Mouse (Mus musculus): ENCODE measurements around the gene Nfib. TPM values are rescaled to one million over a fixed set of nuclear protein-coding genes. Genes with fewer than 3 reads are reported as not detected.
"Not testable (repeated sequence)": the region's sequence is repeated elsewhere in the genome, so short reads cannot be mapped to it uniquely, and the experiment has no call there.

Gene Nfib
- total RNA-seq, 2 experiments from 2014 or later: 92.9 to 104 TPM

GRCm38 (mm10) chr4:82258545-82258944 lies 447.0 kb downstream of the Nfib start:
- intact Hi-C loops (cut with DNase I; ENCODE audit: low total_unique reads); DNase-seq: not testable (repeated sequence)

DNA sequence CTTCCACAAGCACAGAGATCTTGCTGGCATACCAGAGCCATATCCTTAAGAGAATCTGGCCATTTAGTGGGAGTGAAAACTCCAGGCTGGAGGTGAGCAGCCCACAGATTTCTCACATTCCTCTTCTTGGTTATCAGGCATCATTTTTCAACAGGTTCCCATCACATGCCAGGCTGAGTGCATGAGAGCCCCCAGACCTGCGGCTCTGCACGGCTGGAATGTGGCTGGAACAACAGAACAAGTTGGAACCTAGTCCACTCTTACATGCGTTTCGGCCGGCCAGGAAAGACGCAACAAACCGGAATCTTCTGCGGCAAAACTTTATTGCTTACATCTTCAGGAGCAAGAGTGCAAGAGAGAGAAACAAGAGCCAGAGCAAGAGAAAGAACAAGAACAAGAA lies 453.5 kb downstream of the Nfib start:
- no peak for DNase-seq
- intact Hi-C loops (cut with DNase I; ENCODE audit: low total_unique reads): no loop called here

DNA sequence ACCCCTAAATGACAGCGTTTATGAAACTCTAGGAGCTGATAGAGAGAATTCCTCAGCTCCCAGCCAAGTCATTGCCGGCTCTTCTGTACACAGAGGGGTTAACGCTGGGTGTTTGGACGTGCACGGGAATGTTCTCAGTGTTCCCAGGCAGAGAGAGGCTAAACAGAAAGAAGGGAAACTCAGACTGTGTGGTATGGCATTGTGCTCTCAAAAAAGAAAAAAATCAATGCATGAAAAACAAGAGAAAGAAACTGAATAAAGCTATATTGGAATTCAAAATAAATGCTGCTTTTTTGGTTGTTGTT lies 455.2 kb downstream of the Nfib start:
- no peak for DNase-seq
- intact Hi-C loops (cut with DNase I; ENCODE audit: low total_unique reads): no loop called here

DNA sequence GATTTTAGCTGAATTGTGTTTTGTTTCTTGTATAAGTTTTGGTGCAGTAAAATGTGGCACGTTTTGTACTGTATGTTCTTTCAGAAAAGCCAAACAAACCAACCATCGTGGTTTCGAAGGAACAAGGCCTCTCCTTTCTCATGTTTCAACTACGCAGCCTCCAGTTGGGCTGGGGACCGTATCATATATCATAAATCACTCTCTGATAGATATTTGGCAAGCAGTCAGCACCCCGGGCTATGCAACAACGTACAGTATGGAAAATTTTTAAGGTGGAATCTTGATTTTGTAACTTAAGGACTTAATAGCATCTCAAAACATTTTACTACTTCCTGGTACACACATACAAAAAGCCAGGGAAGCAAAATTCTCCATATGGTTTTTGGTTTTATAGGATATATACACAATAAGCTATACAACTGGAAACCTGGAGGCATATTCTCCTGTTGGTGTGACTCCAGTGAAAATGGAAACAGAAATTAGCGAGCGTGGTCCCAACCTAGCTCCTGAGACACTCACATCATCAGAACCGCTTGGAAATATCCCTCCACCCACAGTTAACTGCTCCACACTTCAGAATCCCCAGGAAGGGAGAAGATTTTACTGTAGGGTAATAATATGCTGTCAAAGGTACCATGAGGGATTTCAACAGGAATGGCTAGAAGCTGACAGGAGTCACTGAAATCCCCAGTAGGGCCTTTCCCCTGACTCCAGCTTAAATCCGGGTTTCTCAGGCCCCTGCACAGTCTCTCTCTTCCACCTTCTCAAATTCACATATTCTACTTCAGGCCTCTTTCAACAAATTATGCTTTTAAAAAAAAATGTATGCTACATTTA lies 455.8 kb downstream of the Nfib start:
- no peak for DNase-seq
- intact Hi-C loops (cut with DNase I; ENCODE audit: low total_unique reads): no loop called here

DNA sequence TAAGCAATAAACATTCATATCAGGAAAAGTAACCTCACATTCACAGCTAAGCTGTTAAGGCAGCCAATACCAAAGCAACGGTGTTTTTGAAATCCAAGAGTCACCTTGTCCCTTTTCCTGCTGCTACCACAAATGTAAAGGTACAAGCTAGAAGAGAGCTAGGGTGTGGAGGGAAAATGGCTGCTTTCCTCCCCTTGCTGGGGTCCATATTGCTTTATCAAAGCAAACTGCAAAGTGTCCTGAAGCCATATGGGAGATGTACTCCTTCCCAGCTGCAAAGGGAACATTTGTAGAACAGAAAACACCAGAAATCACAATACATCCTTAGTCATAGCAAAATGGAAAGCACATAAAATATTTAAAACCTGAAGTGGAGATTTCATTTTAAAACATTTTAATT lies 456.6 kb downstream of the Nfib start:
- intact Hi-C loops (cut with DNase I; ENCODE audit: low total_unique reads): no loop called here
- DNase-seq: no peak

- intact Hi-C loops (cut with DNase I; ENCODE audit: low total_unique reads): no loop called here
- no peak for DNase-seq
Observed at GRCm38 (mm10) chr4:82248031-82248430, 457.5 kb downstream of the Nfib start.

DNA sequence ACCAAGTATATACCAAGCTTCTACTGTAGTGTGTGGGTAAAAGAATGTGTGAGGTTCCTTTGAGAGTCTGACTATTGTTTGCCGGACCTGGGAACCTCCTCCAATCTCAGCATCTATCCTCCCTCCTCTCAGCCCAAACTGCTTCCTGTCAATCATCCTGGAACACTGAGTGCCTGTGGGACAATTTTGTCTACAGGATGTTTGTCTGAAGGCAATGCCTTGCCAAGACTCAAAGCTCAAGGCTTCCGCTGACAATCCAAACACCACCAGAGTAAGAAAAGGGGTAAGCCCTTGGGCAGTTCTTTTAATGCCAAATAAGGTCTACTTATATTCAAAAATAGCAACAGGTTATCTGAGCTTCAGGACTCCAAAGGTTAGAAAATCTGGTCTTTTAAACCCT lies 459.3 kb downstream of the Nfib start:
- DNase-seq: no peak
- intact Hi-C loops (cut with DNase I; ENCODE audit: low total_unique reads): no loop called here

Other genes starting within 250 kb of the Nfib start
- 1 to 10 TPM; 8.9 to 9.4 TPM for gene Zdhhc21, start 154.2 kb upstream of the Nfib start, total RNA-seq (2021)
- not detected for gene Cer1, start 179.4 kb upstream of the Nfib start, total RNA-seq (2021)